Mouse (Mus musculus) NIH3T3 (cell line): ENCODE measurements around the gene Spns3.

Experiments used
- DNase-seq: peaks from one replicate; pipeline ENCODE4 v3.0.0-alpha.2; 2012; ENCODE audit warnings: low read depth

Gene Spns3

GRCm38 (mm10) chr11:72481313-72481712, 69.0 kb downstream of the Spns3 start:
- no peak for DNase-seq

GRCm38 (mm10) chr11:72479499-72479898, 70.8 kb downstream of the Spns3 start:
- DNase-seq, result peak; percentile 27

DNA sequence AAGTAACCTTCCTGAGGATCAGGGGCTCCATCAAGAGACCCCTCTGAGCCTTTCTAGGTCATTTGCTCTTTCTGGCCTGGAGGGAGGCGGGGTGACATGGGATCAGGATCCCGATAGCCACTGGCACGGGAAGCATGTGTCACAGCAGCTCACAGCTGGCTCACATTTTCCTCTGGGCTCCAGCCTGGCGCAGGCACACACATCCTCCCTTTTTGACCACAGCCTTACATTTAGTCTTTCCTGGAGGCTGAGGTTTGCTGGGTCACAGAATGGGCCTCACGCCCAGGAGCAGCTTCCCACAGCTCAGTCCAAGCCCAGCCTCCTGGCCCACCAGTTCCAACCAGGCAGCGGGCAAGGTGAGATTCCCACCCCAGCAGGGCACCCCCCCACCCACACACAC, 72.1 kb downstream of the Spns3 start:
- peak; percentile 83 for DNase-seq

GRCm38 (mm10) chr11:72477653-72478052, 72.7 kb downstream of the Spns3 start:
- DNase-seq, result no peak

DNA sequence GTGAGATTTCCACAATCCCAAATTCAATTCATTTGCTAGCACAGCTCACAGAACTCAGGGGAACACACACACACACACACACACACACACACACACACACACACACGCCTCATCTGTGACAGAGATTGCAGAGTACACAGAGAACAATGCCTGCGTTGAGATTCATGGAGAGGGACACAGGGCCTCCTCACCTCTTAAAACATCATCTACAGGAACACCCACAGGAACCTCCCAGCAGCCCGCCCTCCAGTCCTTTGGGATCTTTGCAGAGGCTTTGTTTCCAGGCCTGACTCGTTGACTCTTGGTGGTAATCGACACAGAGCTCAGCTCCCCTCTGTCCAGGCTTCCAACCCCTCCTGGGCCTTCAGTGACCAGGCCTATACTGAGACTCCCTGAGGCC, 73.1 kb downstream of the Spns3 start:
- no peak for DNase-seq

DNA sequence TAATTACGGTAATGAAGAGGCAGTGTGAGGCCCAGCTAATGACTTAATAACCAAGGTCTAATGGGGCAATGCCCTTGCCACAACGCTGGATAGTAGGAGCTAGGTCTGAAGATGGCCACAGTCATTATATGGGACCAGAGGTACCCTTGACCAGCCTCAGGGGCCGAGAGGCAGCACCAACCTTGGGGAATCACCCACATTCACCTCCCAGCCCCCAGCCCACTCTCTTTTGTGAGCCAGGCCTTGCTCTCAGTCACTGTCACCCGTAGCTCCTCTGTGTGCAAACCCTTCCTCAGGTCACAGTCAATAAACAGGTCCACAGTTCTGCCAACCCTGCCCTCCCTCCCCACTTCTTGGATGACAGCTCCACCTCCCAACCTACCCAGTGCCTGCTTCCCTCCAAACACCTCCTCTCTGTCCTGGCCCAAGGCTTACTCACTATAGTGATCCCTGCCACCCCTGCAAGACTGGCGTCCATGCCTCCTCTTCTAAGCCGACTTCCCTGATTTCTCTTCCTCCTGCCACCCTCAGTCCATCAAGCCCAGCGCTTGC, 74.2 kb downstream of the Spns3 start:
- no peak for DNase-seq

DNA sequence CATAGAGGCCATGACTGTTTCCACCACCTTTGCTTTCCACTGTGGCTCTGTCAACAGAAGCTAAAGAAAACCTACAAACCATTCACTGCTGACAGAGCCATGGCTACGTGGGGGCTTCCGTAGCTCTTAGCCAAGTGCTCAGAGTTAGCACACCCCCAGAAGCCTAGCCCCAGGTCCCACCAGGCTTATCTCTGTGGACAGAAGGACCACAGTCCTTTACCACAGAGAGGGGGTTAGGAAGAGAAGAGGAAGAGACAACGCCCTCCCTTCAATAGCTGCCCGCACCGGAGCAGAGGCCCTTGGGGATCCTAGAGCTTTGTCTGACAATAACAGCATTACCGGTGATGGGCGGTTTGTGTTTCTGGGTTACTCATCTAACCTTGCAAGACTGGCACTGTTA, 74.9 kb downstream of the Spns3 start:
- no peak for DNase-seq

GRCm38 (mm10) chr11:72474926-72475325, 75.4 kb downstream of the Spns3 start:
- no peak for DNase-seq

- no peak for DNase-seq
These were observed 76.8 kb downstream of the Spns3 start for GRCm38 (mm10) chr11:72473540-72473939.

DNA sequence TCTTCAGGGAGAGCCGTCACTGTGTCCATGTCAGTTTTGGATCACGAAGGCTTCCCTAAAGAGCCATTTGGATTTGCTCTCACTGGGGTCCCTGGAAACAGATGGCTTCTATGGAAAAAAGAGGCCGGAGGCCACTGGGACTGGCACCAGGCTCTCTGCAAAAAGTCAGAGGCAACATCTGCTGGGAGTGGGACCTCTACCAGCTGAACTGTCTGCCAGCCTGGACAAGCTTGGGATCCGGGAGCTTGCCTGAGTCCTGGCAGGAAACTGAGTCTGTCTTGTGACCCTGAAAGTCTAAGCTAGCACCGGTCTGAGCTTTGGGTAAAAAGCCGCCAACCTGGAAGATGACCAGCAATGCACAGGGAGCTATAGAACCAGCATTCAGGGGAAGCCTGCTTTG, 78.9 kb downstream of the Spns3 start:
- no peak for DNase-seq

- DNase-seq, result no peak
These were observed 80.3 kb downstream of the Spns3 start for GRCm38 (mm10) chr11:72470004-72470403.

DNA sequence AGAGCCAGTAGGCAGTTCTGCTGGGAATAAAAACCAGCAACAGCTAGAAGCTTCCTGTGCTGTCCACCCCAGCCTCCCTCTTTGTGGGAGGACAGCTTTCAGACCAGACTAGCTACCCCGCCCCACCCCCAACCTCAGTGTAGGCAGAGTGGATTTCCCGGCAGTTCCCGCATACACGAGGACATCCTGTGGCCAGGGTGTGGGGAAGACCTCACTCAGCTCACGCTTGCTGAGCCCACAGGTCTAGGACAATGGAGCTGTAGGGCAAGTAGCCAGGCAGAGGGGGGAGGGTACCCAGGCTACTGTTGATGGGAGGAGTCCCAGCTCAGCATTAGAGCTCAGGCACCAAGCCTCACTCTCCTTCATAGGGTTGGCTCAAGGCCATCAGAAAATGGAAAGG, 81.1 kb downstream of the Spns3 start:
- DNase-seq, result peak; percentile 51

- no peak for DNase-seq
These were observed 81.8 kb downstream of the Spns3 start for GRCm38 (mm10) chr11:72468525-72468924.

DNA sequence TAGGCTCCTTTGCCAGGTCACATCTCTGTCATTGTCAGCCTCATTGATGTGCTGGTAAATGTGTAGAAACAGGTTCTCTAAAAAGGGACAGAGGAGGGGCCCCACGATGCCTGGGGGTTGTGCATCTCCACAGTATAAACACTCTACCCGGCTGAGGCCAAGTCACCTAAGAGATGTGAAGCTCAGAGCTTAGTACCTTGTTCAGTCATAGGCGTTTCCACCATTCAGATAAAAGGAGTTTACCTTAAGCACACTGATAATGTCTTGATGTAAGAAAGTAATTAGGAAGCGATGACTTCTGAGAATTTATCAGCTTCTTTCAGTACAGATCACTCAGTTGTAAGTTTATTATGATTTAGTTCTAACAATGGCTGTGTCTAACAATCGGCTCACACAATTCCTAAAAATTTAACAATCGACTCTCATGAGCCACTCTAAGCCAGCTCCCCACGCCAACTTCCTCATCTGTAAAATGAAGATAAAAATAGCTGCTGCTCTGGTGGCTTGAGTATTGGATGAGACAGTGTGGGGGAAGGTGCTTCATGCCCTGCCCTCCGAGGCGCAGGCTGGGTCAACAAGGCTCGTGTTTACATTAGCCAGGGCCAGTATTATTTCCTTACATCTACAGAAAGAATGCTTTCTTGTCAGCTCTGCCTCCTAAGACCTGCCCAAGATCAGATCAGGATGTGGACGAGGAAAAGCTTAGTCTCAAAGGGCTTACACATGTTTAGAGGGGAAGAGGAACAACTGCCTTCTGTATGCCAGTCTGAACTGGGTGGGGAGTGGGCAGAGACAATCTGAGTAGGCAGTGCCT, 83.4 kb downstream of the Spns3 start:
- peak; percentile 34 for DNase-seq

- peak; percentile 15 for DNase-seq
These were observed 84.2 kb downstream of the Spns3 start for GRCm38 (mm10) chr11:72465978-72466693.

DNA sequence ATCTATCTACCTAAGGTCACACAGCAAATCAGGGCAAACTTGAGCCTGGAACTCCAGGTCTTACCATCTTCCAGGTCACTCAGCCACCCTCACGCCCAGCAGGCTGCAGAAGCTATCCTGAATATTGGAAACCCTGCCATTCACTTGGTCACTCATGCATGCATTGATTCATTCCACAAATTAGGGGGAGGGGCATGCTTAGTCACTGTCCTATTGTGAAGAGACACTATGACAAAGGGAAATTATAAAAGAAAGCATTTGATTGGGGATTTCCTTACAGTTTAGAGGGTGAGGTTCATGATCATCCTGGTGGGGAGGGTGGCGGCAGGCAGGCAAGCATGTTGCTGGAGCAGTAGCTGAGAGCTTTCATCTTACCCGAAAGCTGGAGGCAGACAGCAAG, 85.5 kb downstream of the Spns3 start:
- DNase-seq, result no peak

DNA sequence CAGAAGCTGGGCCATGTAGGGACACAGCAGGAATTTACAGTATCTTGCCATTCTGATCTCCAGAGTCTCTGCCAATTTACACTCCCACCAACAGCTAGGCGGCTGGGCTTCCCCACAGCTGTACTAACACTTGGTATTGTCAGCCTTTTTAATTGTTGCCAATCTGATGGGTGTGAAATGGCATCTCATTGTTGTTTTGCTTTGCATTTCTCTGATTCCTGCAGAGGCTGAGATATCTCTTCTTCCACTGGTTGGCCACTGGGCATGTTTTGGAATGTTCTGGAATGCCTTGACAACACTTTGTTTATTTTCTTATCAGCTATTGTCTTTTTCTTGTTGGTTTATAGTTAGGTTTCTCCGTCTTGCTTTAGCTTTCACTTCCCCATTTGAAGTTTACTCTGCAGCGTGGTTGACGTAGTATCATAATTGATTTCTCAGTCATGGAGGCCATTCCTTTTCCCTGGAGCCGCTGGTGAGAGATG, 88.8 kb downstream of the Spns3 start:
- DNase-seq, result no peak

DNA sequence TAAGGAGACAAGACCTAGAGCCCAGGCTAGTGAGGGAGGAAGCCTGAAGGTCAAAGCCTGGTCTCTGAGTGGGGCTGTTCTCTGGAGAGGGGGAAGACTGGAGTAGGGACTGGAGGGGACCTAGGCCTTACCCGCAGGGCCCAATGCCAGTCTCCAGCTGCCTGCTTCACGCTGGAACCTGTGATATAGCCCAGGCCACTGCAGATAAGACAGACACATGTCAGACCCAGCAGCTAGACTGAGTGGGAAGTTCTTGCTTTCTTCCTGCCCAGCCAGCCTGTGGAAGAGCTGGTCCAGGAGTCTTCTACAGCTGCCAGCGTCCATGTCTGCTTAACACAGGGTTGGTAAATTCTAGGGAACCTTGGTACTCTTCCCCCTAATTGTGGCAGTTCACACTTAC, 91.8 kb downstream of the Spns3 start:
- no peak for DNase-seq

DNA sequence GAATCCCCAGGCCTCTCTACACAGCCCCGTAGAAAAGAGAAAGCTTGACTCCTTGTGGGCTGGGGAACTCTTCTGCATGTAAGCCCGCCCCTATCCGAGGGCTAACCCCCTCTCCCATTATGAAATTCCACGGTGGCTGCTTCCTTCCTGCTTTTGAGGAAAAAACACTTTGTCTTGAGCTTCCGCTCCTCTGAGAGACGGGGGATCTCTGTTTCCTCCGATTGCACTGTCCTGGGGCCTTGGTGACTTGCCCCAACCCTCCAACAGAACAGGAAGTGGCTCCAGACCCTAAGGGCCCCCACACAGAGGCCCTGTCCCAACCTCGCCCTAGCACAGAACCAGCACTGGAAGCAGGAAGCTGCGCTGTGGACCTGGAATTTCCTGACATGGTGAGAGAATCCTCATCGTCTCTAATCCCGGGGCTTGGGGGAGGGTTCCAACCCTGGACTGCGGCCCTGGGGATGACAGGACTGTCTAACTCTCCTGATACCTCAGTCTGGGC, 92.3 kb downstream of the Spns3 start:
- DNase-seq, result no peak

DNA sequence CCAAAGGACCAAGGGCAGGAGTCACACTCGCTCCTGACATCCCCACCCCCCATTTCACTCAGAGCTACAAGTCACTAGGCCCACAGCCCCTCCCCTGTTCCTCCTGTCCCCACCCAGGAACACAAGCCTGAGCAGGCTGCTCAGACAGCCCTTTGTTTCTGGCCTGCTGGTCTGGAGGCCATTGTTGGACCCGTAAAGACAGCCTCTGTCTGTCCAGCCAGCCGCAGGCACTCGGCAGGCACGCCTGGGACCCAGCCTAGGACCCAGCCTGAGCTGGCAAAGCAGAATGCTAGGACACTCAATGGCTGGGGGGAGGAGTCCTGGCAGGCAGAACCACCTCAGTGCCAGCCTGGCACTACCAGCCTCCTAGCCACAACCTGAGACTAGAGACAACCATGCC, 94.6 kb downstream of the Spns3 start:
- DNase-seq, result no peak

DNA sequence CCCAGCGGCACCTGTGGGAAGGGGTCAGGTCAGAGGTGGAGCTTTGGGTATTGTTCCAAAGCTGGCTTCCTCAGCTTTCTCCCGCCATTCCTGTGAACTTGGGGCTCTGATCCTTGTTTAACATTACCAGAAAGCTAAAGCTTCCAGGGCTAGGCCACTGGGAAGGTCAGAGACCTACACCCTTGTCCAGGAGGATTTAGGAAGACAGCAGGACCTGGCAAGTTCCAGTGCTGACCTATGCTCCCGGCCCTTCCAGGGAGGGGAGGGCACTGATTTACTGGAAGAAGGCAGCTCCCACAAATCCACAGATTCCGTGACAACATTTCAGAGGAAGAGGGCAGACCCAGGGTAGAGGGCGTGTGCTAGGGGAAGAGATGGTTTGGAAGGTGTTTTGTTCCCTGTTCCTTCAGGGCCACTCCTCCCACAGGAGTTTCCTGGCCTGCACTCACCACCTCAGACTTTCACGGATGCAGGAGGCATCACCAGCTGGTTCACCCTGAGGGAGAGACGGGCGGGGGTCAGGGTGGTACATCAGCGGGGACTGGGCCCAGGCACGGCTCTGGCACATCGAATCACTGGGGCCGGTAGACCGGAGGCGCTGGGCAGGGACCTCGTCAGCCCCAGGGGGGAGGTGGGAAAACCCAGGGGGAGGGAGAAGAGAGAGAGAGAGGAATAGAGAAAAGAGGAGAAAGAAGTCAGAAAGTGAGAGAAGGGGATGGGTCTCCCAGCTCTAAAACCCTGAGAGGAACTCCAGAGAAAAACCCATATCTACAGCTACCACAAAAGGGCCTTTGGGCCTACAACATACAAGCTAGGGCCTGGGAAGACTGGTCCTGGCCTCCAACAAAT, 97.0 kb downstream of the Spns3 start:
- no peak for DNase-seq

GRCm38 (mm10) chr11:72452140-72452665, 98.1 kb downstream of the Spns3 start:
- DNase-seq, result no peak
